Mouse (Mus musculus): ENCODE results near the gene Cd109. TPM values are rescaled to one million over a fixed set of nuclear protein-coding genes. Genes with fewer than 3 reads are reported as not detected.

Gene Cd109
- total and polyA plus RNA-seq, 2 experiments from 2014 or later: 3.3 to 6.5 TPM

- no peak for TF ChIP-seq EP300 (IDR thresholded peaks at IDR 0.05; ENCODE audit: low read depth)
- TF ChIP-seq CTCF (IDR thresholded peaks at IDR 0.05; ENCODE audit: low read depth): no peak
- Histone ChIP-seq H3K4me3 (ENCODE audit: low read depth, low read length) (no peak overlapping the region), H3K36me3 (replicated peaks; ENCODE audit: control insufficient read depth, insufficient read depth, low read length) (no peaks in the 10 kb centered on the region), H3K4me1 (ENCODE audit: control insufficient read depth, insufficient read depth) (no peaks in the 10 kb centered on the region), H3K27me3 (ENCODE audit: control insufficient read depth, insufficient read depth, low read length) (no peaks in the 10 kb centered on the region), H3K9ac (replicated peaks; ENCODE audit: low read depth, low read length) (no peak overlapping the region), H3K9me3 (replicated peaks; ENCODE audit: control insufficient read depth, low read length) (no peaks in the 10 kb centered on the region), H3K4me2 (ENCODE audit: low read depth, low read length) (no peak overlapping the region), H3K27ac (ENCODE audit: low read depth) (no peak overlapping the region)
- no peak for DNase-seq (ENCODE audit: low spot score)
- no peak for ATAC-seq (ENCODE audit: insufficient read depth, low read depth)
- 82% methylated on average over 18 of the region's 18 CpGs for WGBS
Measured at GRCm38 (mm10) chr9:78595769-78596555, 19.4 kb upstream of the Cd109 start.

GRCm38 (mm10) chr9:78596834-78597233 is 18.5 kb upstream of the Cd109 start:
- ATAC-seq (ENCODE audit: insufficient read depth, low read depth) (no peak), DNase-seq (ENCODE audit: low spot score) (no peak)
- Histone ChIP-seq H3K9ac (replicated peaks; ENCODE audit: low read depth, low read length) (no peak overlapping the region), H3K27me3 (ENCODE audit: control insufficient read depth, insufficient read depth, low read length) (no peaks in the 10 kb centered on the region), H3K9me3 (replicated peaks; ENCODE audit: control insufficient read depth, low read length) (no peaks in the 10 kb centered on the region), H3K4me2 (ENCODE audit: low read depth, low read length) (no peak overlapping the region), H3K36me3 (replicated peaks; ENCODE audit: control insufficient read depth, insufficient read depth, low read length) (no peaks in the 10 kb centered on the region), H3K27ac (ENCODE audit: low read depth) (no peak overlapping the region), H3K4me3 (ENCODE audit: low read depth, low read length) (no peak overlapping the region), H3K4me1 (ENCODE audit: control insufficient read depth, insufficient read depth) (no peaks in the 10 kb centered on the region)
- 4% methylated on average over 5 of the region's 5 CpGs for WGBS
- peak; percentile 84 for TF ChIP-seq CTCF (IDR thresholded peaks at IDR 0.05; ENCODE audit: low read depth)
- TF ChIP-seq EP300 (IDR thresholded peaks at IDR 0.05; ENCODE audit: low read depth): no peak

- ATAC-seq (ENCODE audit: insufficient read depth, low read depth): no peak
- H3K27ac ChIP-seq (ENCODE audit: low read depth): no peak overlapping the region
- H3K4me2 ChIP-seq (ENCODE audit: low read depth, low read length): no peak overlapping the region
- H3K4me1 ChIP-seq (ENCODE audit: control insufficient read depth, insufficient read depth): no peaks in the 10 kb centered on the region
- no peak overlapping the region for H3K4me3 ChIP-seq (ENCODE audit: low read depth, low read length)
- H3K36me3 ChIP-seq (replicated peaks; ENCODE audit: control insufficient read depth, insufficient read depth, low read length): no peaks in the 10 kb centered on the region
- H3K9ac ChIP-seq (replicated peaks; ENCODE audit: low read depth, low read length): no peak overlapping the region
- TF ChIP-seq CTCF (IDR thresholded peaks at IDR 0.05; ENCODE audit: low read depth) (no peak), EP300 (IDR thresholded peaks at IDR 0.05; ENCODE audit: low read depth) (no peak)
- H3K9me3 ChIP-seq (replicated peaks; ENCODE audit: control insufficient read depth, low read length): no peaks in the 10 kb centered on the region
- no peak for DNase-seq (ENCODE audit: low spot score)
- H3K27me3 ChIP-seq (ENCODE audit: control insufficient read depth, insufficient read depth, low read length): no peaks in the 10 kb centered on the region
- 77% methylated on average over 5 of the region's 5 CpGs for WGBS
Measured at GRCm38 (mm10) chr9:78599927-78600326, 15.4 kb upstream of the Cd109 start.

GRCm38 (mm10) chr9:78601046-78601730 is 14.2 kb upstream of the Cd109 start:
- no peak for ATAC-seq (ENCODE audit: insufficient read depth, low read depth)
- no peak for DNase-seq (ENCODE audit: low spot score)
- H3K4me2 ChIP-seq (ENCODE audit: low read depth, low read length): no peak overlapping the region
- no peak for TF ChIP-seq EP300 (IDR thresholded peaks at IDR 0.05; ENCODE audit: low read depth)
- peak; percentile 54 for TF ChIP-seq CTCF (IDR thresholded peaks at IDR 0.05; ENCODE audit: low read depth)
- no peaks in the 10 kb centered on the region for H3K36me3 ChIP-seq (replicated peaks; ENCODE audit: control insufficient read depth, insufficient read depth, low read length)
- H3K4me3 ChIP-seq (ENCODE audit: low read depth, low read length): no peak overlapping the region
- H3K27me3 ChIP-seq (ENCODE audit: control insufficient read depth, insufficient read depth, low read length): no peaks in the 10 kb centered on the region
- no peaks in the 10 kb centered on the region for H3K9me3 ChIP-seq (replicated peaks; ENCODE audit: control insufficient read depth, low read length)
- H3K9ac ChIP-seq (replicated peaks; ENCODE audit: low read depth, low read length): no peak overlapping the region
- H3K27ac ChIP-seq (ENCODE audit: low read depth): no peak overlapping the region
- 55% methylated on average over 4 of the region's 4 CpGs for WGBS
- H3K4me1 ChIP-seq (ENCODE audit: control insufficient read depth, insufficient read depth): no peaks in the 10 kb centered on the region

GRCm38 (mm10) chr9:78614201-78614600 is 1.1 kb upstream of the Cd109 start:
- no peaks in the 10 kb centered on the region for H3K9me3 ChIP-seq (replicated peaks; ENCODE audit: control insufficient read depth, low read length)
- TF ChIP-seq CTCF (IDR thresholded peaks at IDR 0.05; ENCODE audit: low read depth) (no peak), EP300 (IDR thresholded peaks at IDR 0.05; ENCODE audit: low read depth) (no peak)
- no peak overlapping the region for H3K27ac ChIP-seq (ENCODE audit: low read depth)
- peaks cover 7% of the 10 kb centered on the region; the same call in 1 of the 2 replicates for H3K4me1 ChIP-seq (ENCODE audit: control insufficient read depth, insufficient read depth)
- H3K9ac ChIP-seq (replicated peaks; ENCODE audit: low read depth, low read length): no peak overlapping the region
- H3K4me2 ChIP-seq (ENCODE audit: low read depth, low read length): no peak overlapping the region
- no peaks in the 10 kb centered on the region for H3K36me3 ChIP-seq (replicated peaks; ENCODE audit: control insufficient read depth, insufficient read depth, low read length)
- no peak overlapping the region for H3K4me3 ChIP-seq (ENCODE audit: low read depth, low read length)
- no peak for ATAC-seq (ENCODE audit: insufficient read depth, low read depth)
- WGBS: 23% methylated on average over 6 of the region's 6 CpGs
- no peak for DNase-seq (ENCODE audit: low spot score)
- H3K27me3 ChIP-seq (ENCODE audit: control insufficient read depth, insufficient read depth, low read length): peaks cover 5% of the 10 kb centered on the region; the same call in 1 of the 2 replicates

Data from heart, postnatal 0 days (tissue).